Comparison of ENCODE assay signal across 8 mouse cellular contexts in the genomic region with DNA sequence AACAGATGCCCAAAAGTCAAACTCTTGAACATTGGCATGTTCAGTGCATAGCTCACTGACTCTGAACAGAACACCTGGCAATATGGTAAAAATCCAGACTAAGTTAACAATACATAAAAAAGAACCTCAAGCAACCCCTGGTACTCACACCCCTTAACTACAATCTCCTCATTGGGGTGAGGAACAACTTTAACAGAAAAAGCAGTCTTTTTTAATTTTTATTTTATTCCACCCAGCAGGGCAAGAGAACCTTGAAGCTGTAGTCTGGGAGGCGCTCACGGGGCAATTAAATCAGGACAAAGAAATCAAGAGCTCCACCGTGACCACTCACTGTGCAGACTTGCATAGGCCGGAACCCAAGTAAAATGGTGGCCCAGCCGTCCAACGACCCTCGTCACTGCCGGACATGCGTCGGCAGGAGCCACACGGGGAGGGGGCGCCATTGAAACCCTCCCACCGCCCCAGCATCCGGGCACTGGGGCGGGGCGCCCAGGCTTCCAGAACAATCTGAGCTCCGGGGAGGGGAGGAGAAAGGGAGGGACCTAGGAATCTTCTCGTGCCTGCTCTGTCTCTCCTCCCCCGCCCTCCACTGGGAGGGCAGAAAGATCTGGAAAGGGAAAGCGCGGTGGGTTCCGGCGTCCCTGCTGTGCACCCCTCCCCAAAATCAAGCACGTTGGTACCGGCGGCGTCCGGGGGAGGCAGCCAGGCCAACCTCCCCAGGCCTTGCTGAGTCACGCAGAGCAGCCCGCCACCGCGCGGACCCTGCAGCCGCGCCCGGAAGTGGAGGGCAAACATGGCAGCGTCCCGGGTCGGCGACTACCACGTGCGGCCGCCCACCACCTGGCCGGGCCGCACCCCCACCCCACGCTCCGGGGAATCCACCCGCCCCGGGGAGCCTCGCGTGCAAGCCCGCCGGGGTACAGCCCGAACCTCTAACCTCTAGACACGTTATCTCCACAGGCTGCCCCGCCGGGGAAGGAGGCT. TPM values are rescaled to one million over a fixed set of nuclear protein-coding genes. Genes with fewer than 3 reads are reported as not detected.
DNase-seq lines count a peak whose midpoint lies in the region; ATAC-seq lines count a peak whose summit lies in the region.

No protein-coding gene starts in this region.

- peaks cover 50% of the 10 kb centered on the region for H3K4me1 ChIP-seq in embryonic facial prominence, embryonic 15.5 days
- peaks cover 31% of the 10 kb centered on the region for H3K4me1 ChIP-seq in heart, embryonic 10.5 days
- peaks cover 36% of the 10 kb centered on the region for H3K4me1 ChIP-seq in midbrain, embryonic 16.5 days (ENCODE audit: control insufficient read depth, insufficient read depth, low read length)

- under 1% methylated on average over 57 of the region's 57 CpGs for WGBS in embryonic facial prominence, embryonic 15.5 days
- WGBS in heart, embryonic 10.5 days = under 1% methylated on average over 56 of the region's 57 CpGs
- under 1% methylated on average over 35 of the region's 57 CpGs for WGBS in midbrain, embryonic 16.5 days

- peaks cover 45% of the 10 kb centered on the region for H3K36me3 ChIP-seq in embryonic facial prominence, embryonic 15.5 days
- peaks cover 44% of the 10 kb centered on the region for H3K36me3 ChIP-seq in heart, embryonic 10.5 days
- peaks cover 33% of the 10 kb centered on the region for H3K36me3 ChIP-seq in midbrain, embryonic 16.5 days (ENCODE audit: control insufficient read depth, insufficient read depth, low read length)
- peaks cover 24% of the 10 kb centered on the region for H3K36me3 ChIP-seq in splenic B cell, adult 2 months (ENCODE audit: control insufficient read depth, insufficient read depth, low read length, poor library complexity, severe bottlenecking)

- H3K27me3 ChIP-seq in embryonic facial prominence, embryonic 15.5 days = no peaks in the 10 kb centered on the region
- no peaks in the 10 kb centered on the region for H3K27me3 ChIP-seq in heart, embryonic 10.5 days (ENCODE audit: insufficient read depth, poor library complexity, severe bottlenecking)
- no peaks in the 10 kb centered on the region for H3K27me3 ChIP-seq in midbrain, embryonic 16.5 days (ENCODE audit: control insufficient read depth, insufficient read depth, low read depth, low read length)
- H3K27me3 ChIP-seq in splenic B cell, adult 2 months (ENCODE audit: control insufficient read depth, insufficient read depth, low read length, poor library complexity, severe bottlenecking) = no peaks in the 10 kb centered on the region

- peak; percentile 56 for ATAC-seq in embryonic facial prominence, embryonic 15.5 days (ENCODE audit: insufficient number of reproducible peaks, low FRiP score, low TSS enrichment, low read depth)
- peak; percentile 43 for ATAC-seq in midbrain, embryonic 16.5 days

- H3K27ac ChIP-seq in embryonic facial prominence, embryonic 15.5 days (replicated peaks) = peak overlapping the region; percentile 98
- H3K27ac ChIP-seq in heart, embryonic 10.5 days = peak overlapping the region; percentile 98
- peak overlapping the region; percentile 100 for H3K27ac ChIP-seq in midbrain, embryonic 16.5 days (ENCODE audit: low read length)

- DNase-seq in 416B (ENCODE audit: low read depth) (peak; percentile 85), liver (peak; percentile 80)
- peak; percentile 79 for DNase-seq in adrenal gland, postnatal 25 days
- peak; percentile 94 for DNase-seq in heart, embryonic 10.5 days (ENCODE audit: low spot score)
- DNase-seq in kidney, adult 9 months = peak; percentile 82
- DNase-seq in splenic B cell, adult 2 months (ENCODE audit: low read depth, low spot score) = peak; percentile 79

- peak overlapping the region; percentile 55 for H3K4me2 ChIP-seq in embryonic facial prominence, embryonic 15.5 days (replicated peaks)
- H3K4me2 ChIP-seq in midbrain, embryonic 16.5 days (ENCODE audit: low read length) = peak overlapping the region; percentile 76

- peak overlapping the region; percentile 97 for H3K9ac ChIP-seq in embryonic facial prominence, embryonic 15.5 days
- H3K9ac ChIP-seq in midbrain, embryonic 16.5 days (ENCODE audit: low read depth, low read length) = peak overlapping the region; percentile 100

- H3K4me3 ChIP-seq in embryonic facial prominence, embryonic 15.5 days (replicated peaks) = peak overlapping the region; percentile 96
- H3K4me3 ChIP-seq in heart, embryonic 10.5 days = peak overlapping the region; percentile 91
- H3K4me3 ChIP-seq in midbrain, embryonic 16.5 days (ENCODE audit: low read depth, low read length) = peak overlapping the region; percentile 99

- no peaks in the 10 kb centered on the region for H3K9me3 ChIP-seq in embryonic facial prominence, embryonic 15.5 days (replicated peaks)
- H3K9me3 ChIP-seq in heart, embryonic 10.5 days = no peaks in the 10 kb centered on the region
- no peaks in the 10 kb centered on the region for H3K9me3 ChIP-seq in midbrain, embryonic 16.5 days (replicated peaks; ENCODE audit: control insufficient read depth, low read length, poor library complexity, severe bottlenecking)

RNA-seq across cellular contexts. Expression of a gene that starts 0.7 kb away (rescaled TPM):
- 1,940 and 2,378 TPM in 2 replicates for total RNA-seq in adrenal gland, postnatal 25 days (2021)
- 1,563 and 1,577 TPM in 2 replicates for polyA plus RNA-seq in embryonic facial prominence, embryonic 15.5 days (2015; fragmentation: Nextera tagmentation; extraction: Ambion mirVana)
- 1,633 and 1,893 TPM in 2 replicates for polyA plus RNA-seq in heart, embryonic 10.5 days (2016; fragmentation: Nextera tagmentation; extraction: Ambion mirVana)
- polyA plus RNA-seq in midbrain, embryonic 16.5 days (2015; fragmentation: Nextera tagmentation; extraction: Ambion mirVana) = 1,403 and 1,446 TPM in 2 replicates

RNA-seq across cellular contexts. Expression of a gene that starts 8.7 kb away (rescaled TPM):
- total RNA-seq in adrenal gland, postnatal 25 days (2021) = 59.6 and 74.2 TPM in 2 replicates
- 133 and 139 TPM in 2 replicates for polyA plus RNA-seq in embryonic facial prominence, embryonic 15.5 days (2015; fragmentation: Nextera tagmentation; extraction: Ambion mirVana)
- 107 and 118 TPM in 2 replicates for polyA plus RNA-seq in heart, embryonic 10.5 days (2016; fragmentation: Nextera tagmentation; extraction: Ambion mirVana)
- 76.0 and 79.6 TPM in 2 replicates for polyA plus RNA-seq in midbrain, embryonic 16.5 days (2015; fragmentation: Nextera tagmentation; extraction: Ambion mirVana)

RNA-seq across cellular contexts. Expression of a gene that starts 16.9 kb away (rescaled TPM):
- total RNA-seq in adrenal gland, postnatal 25 days (2021) = 3.1 and 3.6 TPM in 2 replicates
- polyA plus RNA-seq in embryonic facial prominence, embryonic 15.5 days (2015; fragmentation: Nextera tagmentation; extraction: Ambion mirVana) = 5.5 and 6.3 TPM in 2 replicates
- 2.8 and 3.7 TPM in 2 replicates for polyA plus RNA-seq in heart, embryonic 10.5 days (2016; fragmentation: Nextera tagmentation; extraction: Ambion mirVana)
- polyA plus RNA-seq in midbrain, embryonic 16.5 days (2015; fragmentation: Nextera tagmentation; extraction: Ambion mirVana) = 3.6 and 3.7 TPM in 2 replicates

RNA-seq across cellular contexts. Expression of a gene that starts 22.9 kb away (rescaled TPM):
- 0.15 and 0.19 TPM in 2 replicates for total RNA-seq in adrenal gland, postnatal 25 days (2021)
- 3.9 and 4.7 TPM in 2 replicates for polyA plus RNA-seq in embryonic facial prominence, embryonic 15.5 days (2015; fragmentation: Nextera tagmentation; extraction: Ambion mirVana)
- polyA plus RNA-seq in heart, embryonic 10.5 days (2016; fragmentation: Nextera tagmentation; extraction: Ambion mirVana) = 0.84 and 1.7 TPM in 2 replicates
- 31.0 and 32.5 TPM in 2 replicates for polyA plus RNA-seq in midbrain, embryonic 16.5 days (2015; fragmentation: Nextera tagmentation; extraction: Ambion mirVana)

RNA-seq across cellular contexts. Expression of a gene that starts 27.0 kb away (rescaled TPM):
- total RNA-seq in adrenal gland, postnatal 25 days (2021) = 151 and 173 TPM in 2 replicates
- polyA plus RNA-seq in embryonic facial prominence, embryonic 15.5 days (2015; fragmentation: Nextera tagmentation; extraction: Ambion mirVana) = 92.7 and 99.7 TPM in 2 replicates
- polyA plus RNA-seq in heart, embryonic 10.5 days (2016; fragmentation: Nextera tagmentation; extraction: Ambion mirVana) = 75.0 and 75.1 TPM in 2 replicates
- polyA plus RNA-seq in midbrain, embryonic 16.5 days (2015; fragmentation: Nextera tagmentation; extraction: Ambion mirVana) = 37.8 and 40.7 TPM in 2 replicates

Comparison
In these comparisons a context has a peak if more than half of its experiments do, and no peak if none do; other contexts are left out.
1. Peak in every context shown above with its lines: DNase-seq, ATAC-seq, H3K4me3 ChIP-seq and H3K27ac ChIP-seq.